Mouse (Mus musculus) brain, adult 2 months (tissue): Measurements from ENCODE around the gene Slf2.

Source experiments
- DNase-seq: peaks from one replicate; pipeline ENCODE4 v3.0.0; 2011; ENCODE audit warnings: low read depth, low spot score

Slf2 gene

GRCm38 (mm10) chr19:44983366-44983765 is 52.4 kb downstream of the Slf2 start:
- DNase-seq, result no peak

- DNase-seq, result no peak
Observed at GRCm38 (mm10) chr19:44984420-44984819, 53.5 kb downstream of the Slf2 start.

- DNase-seq, result no peak
Observed at GRCm38 (mm10) chr19:44985159-44985988, 54.4 kb downstream of the Slf2 start.

GRCm38 (mm10) chr19:44987004-44987403 is 56.1 kb downstream of the Slf2 start:
- DNase-seq, result no peak

GRCm38 (mm10) chr19:44987851-44988250 is 56.9 kb downstream of the Slf2 start:
- DNase-seq, result peak; percentile 89

- no peak for DNase-seq
Observed at GRCm38 (mm10) chr19:44988321-44988720, 57.4 kb downstream of the Slf2 start.

GRCm38 (mm10) chr19:44988831-44989566 is 58.0 kb downstream of the Slf2 start, which contains the start of gene Sema4g:
Sema4g (plus strand) TSS chr19:44989101.
- peak; percentile 38 for DNase-seq

- no peak for DNase-seq
Observed at GRCm38 (mm10) chr19:44989567-44990495, 58.9 kb downstream of the Slf2 start.

- DNase-seq, result no peak
Observed at GRCm38 (mm10) chr19:44991031-44991430, 60.1 kb downstream of the Slf2 start.

- DNase-seq, result no peak
Observed at GRCm38 (mm10) chr19:44992246-44992645, 61.3 kb downstream of the Slf2 start.

GRCm38 (mm10) chr19:44992712-44993111 is 61.8 kb downstream of the Slf2 start:
- DNase-seq, result no peak

GRCm38 (mm10) chr19:44997786-44998185 is 66.8 kb downstream of the Slf2 start:
- peak; percentile 49 for DNase-seq

GRCm38 (mm10) chr19:44999647-45000046 is 68.7 kb downstream of the Slf2 start:
- DNase-seq, result no peak

- peak; percentile 36 for DNase-seq
Observed at GRCm38 (mm10) chr19:45002301-45002700, 71.3 kb downstream of the Slf2 start.

- no peak for DNase-seq
Observed at GRCm38 (mm10) chr19:45003740-45004516, 73.0 kb downstream of the Slf2 start.

- DNase-seq, result peak; percentile 51
Observed at GRCm38 (mm10) chr19:45005444-45005843, 74.5 kb downstream of the Slf2 start, which contains the start of gene Twnk. Twnk (plus strand) TSS chr19:45005663.

- DNase-seq, result peak; percentile 98
Observed at GRCm38 (mm10) chr19:45005957-45006712, 75.2 kb downstream of the Slf2 start, which contains the start of gene Mrpl43. Mrpl43 (minus strand) TSS chr19:45006442.

GRCm38 (mm10) chr19:45007021-45007420 is 76.1 kb downstream of the Slf2 start:
- peak; percentile 35 for DNase-seq

GRCm38 (mm10) chr19:45007425-45008191 is 76.7 kb downstream of the Slf2 start:
- DNase-seq, result no peak
